Mouse (Mus musculus) layer of hippocampus, postnatal 14 days (tissue): ENCODE measurements around the gene Nt5m. TPM values are rescaled to one million over a fixed set of nuclear protein-coding genes. Genes with fewer than 3 reads are reported as not detected.
A peak's percentile ranks its signal among the peaks of the same experiment; 100 is the strongest.

Source experiments
- DNase-seq, 2 experiments: peaks; one replicate each; pipeline ENCODE4 v3.0.0; 2021 to 2022; ENCODE audit warnings: low spot score in 2 of 2, mixed read lengths in 1 of 2
- long read RNA-seq, 2 experiments: library from polyadenylated mRNA; stranded (forward); transcript quantifications; one replicate each; pipeline ENCODE4 v2.0.0; 2021
- total RNA-seq, 2 experiments: library from RNA; stranded (reverse); gene quantifications; 2 replicates each; pipeline ENCODE4 v1.2.3; 2021

Nt5m gene
- 10 to 100 TPM; 60.5 to 63.3 TPM for total RNA-seq
- long read RNA-seq, experiment 1, transcript Nt5m-203 (5 exons, 1,316 nt): minor isoform, 13 of 80 reads
- long read RNA-seq, experiment 1, transcript Nt5m-201 (5 exons, 1,306 nt): major isoform, 52 of 80 reads
- long read RNA-seq, experiment 1, partial matches to known transcripts: 3 of 80 reads
- long read RNA-seq, experiment 1, other reads (novel, unspliced or antisense): 8 of 80 reads
- long read RNA-seq, experiment 2, transcript Nt5m-203 (5 exons, 1,316 nt): minor isoform, 11 of 90 reads
- long read RNA-seq, experiment 2, transcript Nt5m-202 (5 exons, 1,387 nt): minor isoform, 8 of 90 reads
- long read RNA-seq, experiment 2, transcript Nt5m-201 (5 exons, 1,306 nt): major isoform, 54 of 90 reads
- long read RNA-seq, experiment 2, partial matches to known transcripts: 7 of 90 reads
- long read RNA-seq, experiment 2, other reads (novel, unspliced or antisense): 10 of 90 reads

DNA sequence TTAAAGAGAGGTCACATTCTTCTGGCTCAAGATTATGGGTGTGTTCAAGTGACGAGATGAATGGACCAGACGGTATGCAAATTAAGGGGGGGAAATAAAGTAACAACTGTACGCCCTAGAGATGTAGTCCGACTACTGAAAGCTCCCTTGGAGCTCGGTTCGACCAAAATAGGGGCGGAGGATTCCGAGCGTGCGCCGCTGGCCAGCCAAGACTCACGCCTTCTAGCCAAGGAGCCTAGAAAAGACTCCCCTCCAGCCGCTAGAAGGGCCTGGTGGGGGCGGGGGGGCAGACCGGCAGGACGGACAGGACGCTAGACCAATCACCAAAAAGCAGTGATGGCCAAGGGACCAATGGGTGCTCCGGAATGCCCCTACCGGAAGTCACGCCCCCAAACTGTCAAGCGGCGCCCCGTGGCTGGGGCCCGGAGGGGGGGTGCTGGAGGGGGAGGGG lies at the start of gene Nt5m:
TSS of gene Nt5m (plus strand) at position 440 of the 451 bp plus-strand sequence.
- peak; percentile 93 to 96 for DNase-seq

DNA sequence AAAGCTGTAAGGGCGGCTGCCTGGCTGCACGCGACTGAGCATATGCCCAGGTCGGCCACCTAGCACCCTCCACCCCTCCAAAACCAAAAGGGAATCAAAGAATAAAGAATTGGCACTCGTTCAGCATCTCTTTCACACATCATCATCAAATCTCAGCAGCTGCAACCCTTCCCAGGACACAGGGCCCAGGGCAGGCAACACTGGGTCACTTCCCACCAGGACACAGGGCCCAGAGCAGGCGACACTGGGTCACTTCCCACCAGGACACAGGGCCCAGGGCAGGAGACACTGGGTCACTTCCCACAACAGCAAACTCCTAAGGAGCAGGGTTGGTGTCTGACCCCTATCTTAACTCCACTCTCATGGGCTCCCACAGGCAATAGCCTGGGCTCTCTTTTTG lies 45.9 kb upstream of the Nt5m start:
- no peak for DNase-seq

DNA sequence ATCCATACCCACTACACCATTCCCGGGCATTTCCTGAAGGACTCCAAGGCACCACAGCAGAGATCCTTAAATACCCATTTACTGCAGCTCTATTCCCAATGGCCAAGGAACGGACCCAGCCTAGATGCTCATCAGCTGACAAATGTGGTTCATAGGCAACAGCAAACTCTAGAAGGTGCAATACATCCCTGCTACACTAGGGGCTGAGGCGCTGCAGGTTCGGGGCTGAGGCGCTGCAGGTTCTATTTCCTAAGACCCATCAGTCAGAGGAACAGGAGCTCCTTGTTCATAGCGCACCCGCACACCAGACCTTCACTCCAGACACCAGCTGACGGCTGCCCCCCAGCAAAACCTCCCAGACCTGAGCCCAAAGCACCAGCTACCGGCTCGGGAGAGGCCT lies 38.8 kb upstream of the Nt5m start:
- no peak for DNase-seq

DNA sequence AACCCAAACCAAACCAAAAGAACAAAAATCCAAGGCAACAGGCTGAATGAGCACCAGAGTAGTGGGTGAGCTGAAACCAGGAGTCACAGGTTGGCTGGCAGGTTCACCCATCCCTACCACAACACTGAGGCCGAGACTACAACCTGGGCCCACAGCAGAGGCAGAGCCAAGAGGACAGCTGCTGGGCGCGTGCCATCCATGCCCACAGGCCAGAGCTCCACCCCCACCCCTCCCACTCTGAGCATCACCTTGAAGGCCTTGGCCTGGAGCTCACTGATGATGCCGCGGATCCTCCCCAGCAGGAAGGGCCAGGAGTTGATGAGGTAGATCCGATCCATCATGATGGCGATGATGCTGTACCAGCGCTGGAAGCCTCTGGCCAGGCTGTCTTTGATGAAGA lies 37.4 kb upstream of the Nt5m start:
- no peak for DNase-seq

DNA sequence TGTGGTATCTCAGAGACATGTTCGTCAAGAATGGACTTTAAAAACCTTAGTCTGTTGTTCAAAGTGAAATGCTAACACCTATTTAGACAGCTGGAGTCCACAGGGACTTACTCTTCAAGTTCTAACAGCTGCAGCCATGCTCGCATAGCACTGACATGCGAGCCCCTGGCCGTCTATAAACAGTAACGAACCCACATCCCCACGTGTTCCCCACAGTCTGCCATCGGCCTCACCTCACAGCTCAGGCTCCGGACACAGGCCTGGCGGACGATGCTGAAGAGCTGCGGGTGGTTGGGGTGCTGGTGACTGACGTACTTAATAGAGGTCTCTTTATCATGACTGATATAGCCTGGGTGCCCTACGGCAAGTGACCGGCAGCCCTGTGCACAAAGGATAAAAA lies 35.7 kb upstream of the Nt5m start:
- DNase-seq: no peak

DNA sequence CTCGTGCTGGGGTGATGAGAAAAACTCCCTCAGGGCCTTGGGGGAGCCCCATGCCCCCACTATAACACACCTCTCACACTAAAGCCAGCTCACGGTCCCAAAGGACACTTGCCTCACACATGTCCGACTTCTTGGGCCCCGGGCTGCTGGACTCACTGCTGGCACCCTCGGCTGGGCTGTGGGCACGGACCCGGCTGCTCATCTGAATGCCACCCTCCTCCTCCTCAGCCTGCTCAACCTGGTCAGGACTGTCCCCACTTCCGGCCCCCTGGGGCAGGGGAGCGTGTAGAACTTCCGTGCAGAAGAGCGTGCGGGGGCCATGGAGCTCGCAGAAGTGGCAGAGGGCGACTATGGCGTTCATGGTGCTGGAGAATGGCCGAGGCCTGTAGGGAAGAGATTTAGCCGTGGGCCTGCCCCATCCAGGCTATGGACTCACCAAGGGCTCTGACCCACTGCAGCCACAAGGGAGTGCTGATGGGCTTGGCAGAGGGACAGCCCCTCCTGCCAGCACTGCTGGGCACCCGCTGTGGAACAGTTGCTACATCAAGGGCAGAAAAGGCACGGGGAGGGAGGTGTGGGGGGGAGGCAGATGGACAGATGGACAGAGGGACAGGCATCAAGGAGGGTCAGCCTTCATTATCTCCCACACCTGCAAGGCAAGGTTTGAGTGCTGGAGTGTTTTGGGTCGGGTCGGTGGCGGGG lies 34.7 kb upstream of the Nt5m start:
- DNase-seq: no peak

DNA sequence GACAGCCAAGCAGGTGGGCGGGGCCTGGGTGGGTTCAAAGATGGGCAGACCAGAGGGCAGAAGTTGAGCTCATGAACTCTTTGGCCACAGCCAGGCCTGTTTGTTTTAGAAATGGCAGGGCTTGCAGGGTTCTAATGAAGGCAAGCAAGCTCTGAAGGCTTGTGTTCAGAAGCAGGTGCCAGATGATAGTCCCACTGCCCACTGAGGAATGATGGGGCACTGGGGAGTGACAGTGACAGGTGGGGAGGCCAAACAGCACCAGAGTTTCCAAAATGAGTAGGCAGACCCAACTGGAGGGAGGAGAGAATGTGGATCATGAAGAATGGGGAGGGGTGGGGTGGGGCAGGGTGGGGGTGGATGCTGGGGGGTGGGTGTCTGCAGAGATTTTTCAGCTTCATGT lies 34.0 kb upstream of the Nt5m start:
- DNase-seq: no peak

DNA sequence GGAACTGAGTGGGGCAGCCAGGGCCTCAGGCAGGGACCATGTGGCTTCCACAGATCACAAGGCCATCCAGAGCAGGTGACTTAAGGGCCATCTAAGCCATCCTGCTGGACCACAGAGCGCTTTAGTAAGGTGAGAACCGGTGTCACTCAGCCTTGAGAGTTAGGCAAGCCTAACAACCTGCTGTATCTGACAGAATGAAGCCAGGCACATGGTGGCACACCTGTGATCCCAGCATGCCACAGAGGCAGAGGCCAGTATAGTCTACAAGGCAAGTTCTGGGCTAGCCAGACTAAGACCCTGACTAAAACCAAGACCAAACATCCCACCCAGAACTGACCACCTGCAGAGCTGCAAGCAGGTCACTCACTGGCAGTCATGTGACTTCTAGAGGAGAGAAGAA lies 33.6 kb upstream of the Nt5m start:
- no peak for DNase-seq

DNA sequence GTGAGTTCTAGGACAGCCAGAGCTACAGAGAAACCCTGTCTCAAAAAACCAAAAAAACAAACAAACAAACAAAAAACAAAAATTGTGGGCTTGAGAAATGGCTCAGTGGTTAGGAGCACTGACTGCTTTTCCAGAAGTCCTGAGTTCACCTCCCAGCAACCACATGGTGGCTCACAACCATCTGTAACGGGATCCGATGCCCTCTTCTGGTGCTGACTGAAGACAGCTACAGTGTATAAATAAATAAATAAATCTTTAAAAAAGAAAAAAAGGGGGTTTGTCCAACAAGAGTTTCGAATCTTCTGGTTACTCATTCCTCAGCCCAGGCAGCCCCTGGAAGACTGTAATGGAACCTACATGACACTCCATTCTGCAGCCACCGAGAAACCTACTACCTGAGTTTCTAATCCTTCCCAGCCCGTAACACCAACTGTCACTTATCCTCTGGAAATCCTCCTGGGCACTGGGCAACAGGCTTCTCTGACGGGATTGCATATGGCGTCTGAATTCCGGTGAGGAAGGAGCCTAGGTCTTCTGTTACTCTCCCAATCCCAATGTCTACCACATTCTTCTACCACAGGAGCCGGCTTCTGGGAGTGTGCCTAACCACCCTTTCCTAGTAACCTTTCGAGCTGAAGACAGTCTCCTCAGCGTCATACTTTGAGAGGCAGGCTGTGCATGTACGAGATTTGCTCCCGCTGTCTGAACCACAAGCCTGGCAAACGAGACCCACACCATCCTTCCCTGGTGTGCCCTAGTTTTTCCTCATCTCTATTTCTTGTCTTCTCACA lies 30.9 kb upstream of the Nt5m start:
- no peak for DNase-seq

DNA sequence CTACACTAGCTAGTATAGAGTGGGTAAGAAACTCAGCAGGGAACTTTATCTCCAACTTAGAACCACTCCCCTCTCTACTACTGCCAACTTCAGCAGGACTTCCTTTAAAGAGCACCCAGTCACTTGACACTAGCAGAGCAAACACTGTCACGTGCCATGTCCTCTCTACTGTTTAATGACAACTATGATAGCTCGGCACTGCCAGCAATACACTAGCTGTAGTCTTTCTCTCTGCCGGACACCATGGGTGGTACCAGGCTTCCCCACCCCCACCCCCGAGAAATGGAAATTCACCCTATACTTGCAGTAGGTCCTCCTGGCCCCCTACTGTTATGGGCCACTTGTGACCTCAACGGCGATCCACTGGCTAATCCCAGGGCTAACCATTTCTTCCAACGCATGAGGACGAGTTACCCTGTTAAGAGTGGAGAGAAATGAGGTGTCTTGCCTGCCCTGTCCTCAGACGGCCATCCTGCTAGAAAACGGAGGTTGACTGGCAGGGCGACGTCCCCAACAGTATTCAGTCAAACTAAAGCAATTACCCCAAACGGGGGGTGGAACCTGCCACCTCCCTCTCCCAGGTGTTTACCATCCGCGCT lies 30.1 kb upstream of the Nt5m start:
- peak in 1 of 2 experiments; percentile 38 for DNase-seq

DNA sequence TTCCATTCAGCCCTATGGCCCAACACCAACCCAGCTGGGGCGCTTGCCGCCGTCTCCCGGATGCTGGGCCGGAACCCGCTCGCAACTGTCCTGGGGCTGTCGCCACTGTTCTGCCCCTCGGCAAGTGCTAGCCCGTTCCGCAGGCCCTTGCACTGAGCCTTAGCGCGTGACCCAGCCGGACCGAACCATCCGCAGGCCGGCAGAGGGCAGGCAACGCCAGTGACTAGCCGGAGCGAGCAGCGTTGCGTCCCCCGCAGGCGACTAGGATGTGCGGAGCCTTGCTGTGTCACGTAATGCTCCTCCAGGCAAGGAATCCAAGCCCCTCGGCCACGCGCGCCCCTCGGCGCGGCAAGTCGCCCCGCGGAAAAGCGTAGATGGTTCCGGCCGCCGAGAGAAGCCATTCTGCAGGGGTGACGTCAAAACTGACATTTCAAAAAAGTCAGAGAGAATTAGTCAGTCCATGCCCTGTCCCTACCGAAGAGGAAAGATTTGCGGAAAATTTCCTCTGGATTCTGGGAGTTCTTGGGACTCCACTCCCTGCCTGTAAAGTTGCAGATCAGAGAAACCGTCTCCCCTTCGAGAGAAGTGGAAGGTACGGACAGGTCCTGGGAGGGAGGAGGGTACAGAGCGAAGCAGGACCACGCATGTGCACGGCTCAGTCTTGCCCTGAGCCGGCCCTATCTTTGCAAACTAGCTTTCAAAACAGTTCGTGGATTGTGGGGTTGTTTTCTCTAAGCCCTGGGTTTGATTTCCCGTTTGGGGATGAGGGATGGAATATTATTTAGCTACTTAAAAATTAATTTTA lies 29.4 kb upstream of the Nt5m start, which contains the start of gene Flcn:
TSS of gene Flcn (minus strand) at position 347 of the 805 bp plus-strand sequence.
- peak; percentile 85 to 95 for DNase-seq

DNA sequence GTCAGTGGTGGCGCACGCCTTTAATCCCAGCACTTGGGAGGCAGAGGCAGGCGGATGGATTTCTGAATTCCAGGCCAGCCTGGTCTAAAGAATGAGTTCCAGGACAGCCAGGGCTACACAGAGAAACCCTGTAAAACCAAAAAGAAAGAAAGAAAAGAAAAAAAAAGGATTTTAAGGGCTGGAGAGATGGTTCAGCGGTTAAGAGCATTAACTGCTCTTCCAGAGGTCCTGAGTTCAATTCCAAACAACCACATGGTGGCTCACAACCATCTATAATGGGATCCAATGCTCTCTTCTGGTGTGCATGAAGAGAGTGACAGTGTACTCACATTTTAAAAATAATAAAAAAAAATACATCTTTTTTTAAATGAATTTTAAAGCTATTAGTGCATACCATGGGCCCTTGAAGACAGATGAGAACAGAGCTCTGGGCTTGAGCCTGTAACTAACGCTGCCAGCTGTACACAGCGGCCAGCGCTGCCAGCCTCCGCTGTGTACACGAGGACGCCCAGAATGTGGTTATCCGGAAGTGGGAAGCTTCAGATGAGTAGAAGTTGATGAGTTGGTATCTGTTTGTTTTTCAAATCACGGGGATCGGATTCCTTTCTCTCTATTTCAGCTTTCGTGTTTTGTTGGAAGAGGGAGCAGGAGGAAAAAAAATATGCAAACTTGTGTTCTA lies 28.6 kb upstream of the Nt5m start:
- no peak for DNase-seq

DNA sequence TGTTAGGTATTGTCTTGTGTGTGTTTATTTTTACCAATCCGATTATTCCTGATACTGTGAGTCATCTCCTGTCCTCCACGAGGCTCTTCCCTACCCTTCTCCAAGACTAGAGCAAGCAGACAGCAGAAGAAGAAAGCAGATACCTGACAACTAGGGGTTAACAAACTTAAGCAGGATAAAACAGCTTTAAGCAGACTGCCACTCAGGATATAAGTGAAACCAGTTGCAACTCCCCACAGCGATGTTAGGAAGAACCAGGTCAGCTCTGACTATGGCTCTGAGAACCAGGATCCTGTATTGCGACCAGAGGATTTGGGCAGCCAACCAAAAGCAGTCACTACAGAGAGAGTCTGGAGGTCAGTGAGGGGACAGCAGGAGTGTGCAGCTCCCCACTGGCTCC lies 28.0 kb upstream of the Nt5m start:
- no peak for DNase-seq

DNA sequence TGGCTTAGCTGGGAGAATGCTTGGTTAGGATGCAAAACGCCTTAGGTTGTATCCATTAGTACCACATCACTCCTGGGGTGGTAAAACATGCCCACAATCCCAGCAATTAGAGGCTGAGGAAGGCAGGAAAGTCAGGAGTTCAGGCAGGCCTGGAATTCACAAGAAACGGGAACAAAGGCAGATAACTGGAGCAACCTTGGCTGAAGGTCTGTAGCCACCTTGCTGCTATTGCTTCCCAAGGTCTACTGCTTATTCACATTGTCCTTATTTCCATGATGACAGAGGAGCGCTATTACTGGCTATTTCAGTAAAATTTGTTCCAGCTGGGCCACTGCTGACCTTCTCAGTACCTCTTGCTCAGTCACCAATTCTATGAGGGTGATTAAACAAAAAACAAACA lies 26.0 kb upstream of the Nt5m start:
- DNase-seq: no peak

DNA sequence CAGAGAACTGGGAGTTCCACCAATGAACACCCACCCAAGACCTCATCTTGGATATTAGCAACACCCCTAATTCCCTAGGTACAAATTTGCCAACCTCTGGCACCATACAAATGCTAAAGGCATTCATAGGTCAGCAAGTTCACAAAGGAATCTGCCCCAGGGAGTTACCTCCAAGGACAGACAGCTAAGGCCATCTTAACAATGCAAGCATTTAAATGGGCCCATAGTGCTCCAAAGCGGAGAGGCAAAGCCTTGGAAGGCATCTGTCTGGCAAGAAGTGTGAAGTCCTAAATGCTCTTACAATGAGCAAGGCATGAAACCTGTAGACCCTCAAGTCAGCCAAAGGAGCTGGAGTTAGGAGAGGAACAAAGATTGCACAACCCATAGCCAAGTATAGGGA lies 24.9 kb upstream of the Nt5m start:
- no peak for DNase-seq

DNA sequence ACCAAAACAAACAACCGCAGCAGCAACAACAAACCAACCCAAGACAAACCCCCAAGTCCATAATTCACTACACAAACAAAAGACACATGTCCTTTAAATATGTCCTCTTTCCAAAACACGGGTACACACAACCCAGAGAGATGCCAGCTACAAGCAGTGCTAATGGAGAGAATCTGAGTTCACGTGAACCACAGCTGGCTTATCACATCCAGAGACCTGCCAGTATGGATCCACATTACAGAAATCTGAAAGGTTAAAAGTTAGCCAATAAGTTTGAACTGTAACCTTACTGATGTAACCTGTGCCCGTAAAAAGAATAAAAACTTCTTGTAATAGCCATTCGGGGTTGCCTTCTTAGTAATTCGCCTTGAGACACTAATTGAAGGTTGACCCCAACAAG lies 24.3 kb upstream of the Nt5m start:
- DNase-seq: no peak

DNA sequence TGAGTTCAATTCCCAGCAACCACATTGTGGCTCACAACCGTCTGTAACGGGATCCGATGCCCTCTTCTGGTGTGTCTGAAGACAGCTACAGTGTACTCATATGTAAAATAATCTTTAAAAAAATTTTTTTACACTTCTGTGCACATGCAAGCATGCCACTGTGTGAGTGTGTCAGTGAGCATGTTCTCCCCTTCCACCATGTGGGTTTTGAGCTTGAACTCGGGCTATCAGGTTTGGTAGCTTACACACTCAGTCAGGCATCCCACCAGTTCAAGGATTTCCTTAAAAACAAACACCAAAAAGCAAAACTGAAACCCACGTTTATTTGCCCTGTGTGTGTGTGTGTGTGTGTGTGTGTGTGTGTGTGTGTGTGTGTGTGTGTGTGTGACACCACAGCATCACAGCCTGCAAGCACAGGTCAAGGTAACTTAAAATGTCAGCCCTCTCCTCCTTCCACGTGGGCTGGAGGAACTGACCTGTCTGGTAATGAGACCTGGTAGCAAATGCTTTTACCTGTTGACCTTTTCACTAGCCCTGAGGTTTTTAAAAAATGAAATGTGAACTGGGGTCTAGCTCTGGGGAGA lies 23.7 kb upstream of the Nt5m start:
- no peak for DNase-seq

DNA sequence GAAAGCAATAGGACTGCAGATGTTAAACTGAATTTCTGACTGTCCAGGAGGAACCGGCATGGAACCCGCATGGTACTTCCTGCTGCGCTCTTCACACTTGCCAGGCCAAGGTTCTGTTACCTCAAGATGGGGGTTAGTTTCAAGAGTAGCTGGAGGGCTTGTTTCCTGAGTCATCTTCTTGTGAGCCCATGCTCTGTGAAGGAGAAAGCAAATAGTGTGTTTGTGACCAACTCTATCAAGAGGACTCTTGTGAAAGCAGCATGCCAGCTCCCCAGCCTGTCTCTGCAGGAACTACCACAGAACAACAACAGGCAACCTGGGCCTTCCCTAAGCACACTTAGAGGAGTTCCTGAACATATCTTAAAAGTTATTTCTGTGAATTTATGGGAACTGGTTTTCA lies 21.3 kb upstream of the Nt5m start:
- DNase-seq: no peak

DNA sequence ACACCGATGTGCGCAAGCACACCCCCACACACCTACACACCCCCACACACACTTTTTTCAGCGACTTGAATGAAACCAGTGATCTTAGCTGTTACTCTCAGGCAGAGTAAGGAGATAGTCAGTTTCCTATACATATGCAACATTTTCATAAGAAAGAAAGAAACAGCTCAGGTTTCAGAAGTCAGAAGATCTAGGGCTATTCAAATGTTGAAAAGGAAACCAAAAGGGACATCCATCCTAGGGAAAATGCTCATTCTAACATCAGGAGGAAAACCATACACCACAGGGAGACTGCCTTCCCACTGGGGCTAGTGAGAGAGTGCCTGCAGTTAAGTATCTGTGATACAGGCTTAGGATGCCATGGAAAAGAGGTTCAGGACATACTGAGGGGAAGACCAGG lies 17.6 kb upstream of the Nt5m start:
- no peak for DNase-seq
